In the genomic region with DNA sequence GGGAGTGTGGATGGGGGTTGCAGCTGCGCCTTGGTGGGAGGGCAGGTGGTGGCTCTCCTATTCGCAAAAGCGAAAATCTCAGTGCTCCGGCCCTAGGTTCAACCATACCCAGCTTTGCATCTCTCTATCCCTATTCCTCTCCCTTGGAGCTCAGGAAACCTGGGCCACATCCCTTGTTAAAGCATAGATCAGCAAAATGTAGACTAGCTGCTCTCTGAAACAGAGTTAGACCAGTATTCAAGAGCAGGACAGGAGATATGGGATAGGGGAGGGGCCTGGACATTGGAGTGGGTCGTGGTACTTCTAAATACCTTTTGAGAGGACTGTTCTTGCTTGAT, we compare ENCODE assay signal across 9 mouse cellular contexts. TPM values are rescaled to one million over a fixed set of nuclear protein-coding genes. Genes with fewer than 3 reads are reported as not detected.
A peak's percentile ranks its signal among the peaks of the same experiment; 100 is the strongest.
DNase-seq lines count a peak whose midpoint lies in the region; ATAC-seq and TF ChIP-seq lines count a peak whose summit lies in the region.
"Had no signal": no experiment of that assay in that cellular context is flagged by ENCODE, and none has a peak within 500 bp of the region (broad histone marks: within the 10 kb centered on the region; RNA-seq: fewer than 3 reads in every experiment).

No protein-coding gene starts in this region.

- peak overlapping the region; percentile 62 for H3K4me2 ChIP-seq in hindbrain, embryonic 16.5 days (ENCODE audit: low read length)
- peak overlapping the region; percentile 50 for H3K4me2 ChIP-seq in liver, postnatal 0 days (ENCODE audit: low read depth, low read length)

- WGBS in kidney, adult 2 months = 18% methylated on average over 5 of the region's 5 CpGs
- WGBS in hindbrain, embryonic 10.5 days = 2% methylated on average over 5 of the region's 5 CpGs
- 3% methylated on average over 5 of the region's 5 CpGs for WGBS in hindbrain, embryonic 16.5 days
- WGBS in liver, postnatal 0 days (ENCODE audit: insufficient replicate concordance) = 28% methylated on average over 5 of the region's 5 CpGs

- peak overlapping the region; percentile 60 for H3K4me3 ChIP-seq in kidney, adult 2 months (ENCODE audit: insufficient read depth, low read depth, low read length)
- peak overlapping the region; percentile 30; the same call in 1 of the 2 replicates for H3K4me3 ChIP-seq in hindbrain, embryonic 10.5 days
- H3K4me3 ChIP-seq in hindbrain, embryonic 16.5 days (ENCODE audit: low read length) = peak overlapping the region; percentile 34
- peak overlapping the region; percentile 28 for H3K4me3 ChIP-seq in liver, postnatal 0 days (ENCODE audit: low read depth, low read length)

- no peak for DNase-seq in kidney, adult 2 months
- no peak for DNase-seq in kidney, adult 9 months
- no peak for DNase-seq in hindbrain, embryonic 10.5 days (ENCODE audit: low spot score)
- DNase-seq in liver, postnatal 0 days = no peak
- no peak for DNase-seq in cerebellum, postnatal 10 days
- DNase-seq in cerebellum, postnatal 4 days (ENCODE audit: low spot score in 2 of 2) = no peak
- no peak for DNase-seq in cerebellum, adult 9-11 months
- DNase-seq: cerebellum, adult 8-10 months had no signal

- H3K27ac ChIP-seq in kidney, adult 2 months (ENCODE audit: insufficient read depth, low read depth, low read length) = peak overlapping the region; percentile 95
- no peak overlapping the region for H3K27ac ChIP-seq in hindbrain, embryonic 10.5 days
- H3K27ac ChIP-seq in hindbrain, embryonic 16.5 days (ENCODE audit: low read depth, low read length) = peak overlapping the region; percentile 81
- H3K27ac ChIP-seq in liver, postnatal 0 days (ENCODE audit: low read depth) = no peak overlapping the region; the same call in 1 of the 2 replicates

- TF ChIP-seq CTCF in kidney, adult 2 months (conservative IDR thresholded peaks at IDR 0.05; ENCODE audit: insufficient read depth, insufficient read length, low read depth, low read length) = no peak
- no peak for TF ChIP-seq CTCF in liver, postnatal 0 days (IDR thresholded peaks at IDR 0.05; ENCODE audit: low read depth)

- no peak for TF ChIP-seq EP300 in liver, postnatal 0 days (IDR thresholded peaks at IDR 0.05; ENCODE audit: low read depth)

- H3K36me3 ChIP-seq in kidney, adult 2 months (ENCODE audit: control insufficient read depth, insufficient read depth, low read length) = no peaks in the 10 kb centered on the region
- H3K36me3 ChIP-seq in hindbrain, embryonic 10.5 days = no peaks in the 10 kb centered on the region
- no peaks in the 10 kb centered on the region for H3K36me3 ChIP-seq in hindbrain, embryonic 16.5 days (ENCODE audit: control insufficient read depth, insufficient read depth, low read length)
- H3K36me3 ChIP-seq in liver, postnatal 0 days (replicated peaks; ENCODE audit: insufficient read depth, low read length) = no peaks in the 10 kb centered on the region

- ATAC-seq in hindbrain, embryonic 16.5 days = no peak
- ATAC-seq in liver, postnatal 0 days = no peak

- no peak for TF ChIP-seq POLR2A in kidney, adult 2 months (IDR thresholded peaks at IDR 0.05; ENCODE audit: low read depth, low read length)

- no peaks in the 10 kb centered on the region for H3K9me3 ChIP-seq in hindbrain, embryonic 10.5 days
- H3K9me3 ChIP-seq in hindbrain, embryonic 16.5 days (ENCODE audit: control insufficient read depth, low read length) = no peaks in the 10 kb centered on the region
- H3K9me3 ChIP-seq in liver, postnatal 0 days (ENCODE audit: low read length) = no peaks in the 10 kb centered on the region

- no peaks in the 10 kb centered on the region for H3K27me3 ChIP-seq in kidney, adult 2 months (replicated peaks; ENCODE audit: control insufficient read depth, insufficient read depth, low read length)
- peaks cover 100% of the 10 kb centered on the region for H3K27me3 ChIP-seq in hindbrain, embryonic 10.5 days (ENCODE audit: insufficient read depth, poor library complexity, severe bottlenecking)
- H3K27me3 ChIP-seq in hindbrain, embryonic 16.5 days (replicated peaks; ENCODE audit: control insufficient read depth, insufficient read depth, low read length) = peaks cover 45% of the 10 kb centered on the region
- peaks cover 98% of the 10 kb centered on the region for H3K27me3 ChIP-seq in liver, postnatal 0 days (ENCODE audit: insufficient read depth, low read length)

- H3K4me1 ChIP-seq in kidney, adult 2 months (ENCODE audit: control insufficient read depth, insufficient read depth, low read length) = peaks cover 9% of the 10 kb centered on the region; the same call in 1 of the 2 replicates
- peaks cover 30% of the 10 kb centered on the region for H3K4me1 ChIP-seq in hindbrain, embryonic 10.5 days (replicated peaks)
- no peaks in the 10 kb centered on the region; the same call in 1 of the 2 replicates for H3K4me1 ChIP-seq in hindbrain, embryonic 16.5 days (ENCODE audit: control insufficient read depth, insufficient read depth, low read depth, low read length)
- H3K4me1 ChIP-seq in liver, postnatal 0 days (ENCODE audit: insufficient read depth) = peaks cover 8% of the 10 kb centered on the region

- H3K9ac ChIP-seq in hindbrain, embryonic 16.5 days (ENCODE audit: low read depth, low read length) = peak overlapping the region; percentile 55
- H3K9ac ChIP-seq in liver, postnatal 0 days (replicated peaks) = no peak overlapping the region

RNA-seq across cellular contexts. Expression of gene Hoxb4, which starts 2.8 kb away (rescaled TPM):
- polyA plus RNA-seq in kidney, adult 2 months (2012; rRNA removed) = 12.6 and 14.6 TPM in 2 replicates
- 0.47 and 3.1 TPM in 2 replicates for polyA plus RNA-seq in hindbrain, embryonic 10.5 days (2016; fragmentation: Nextera tagmentation; extraction: Ambion mirVana)
- polyA plus RNA-seq in hindbrain, embryonic 16.5 days (2015; fragmentation: Nextera tagmentation; extraction: Ambion mirVana) = 2.5 and 3.3 TPM in 2 replicates
- 0.22 and 0.27 TPM in 2 replicates for polyA plus RNA-seq in liver, postnatal 0 days (2015; fragmentation: Nextera tagmentation; extraction: Ambion mirVana)

RNA-seq across cellular contexts. Expression of gene Hoxb3, which starts 7.8 kb away (rescaled TPM):
- 10.1 and 14.1 TPM in 2 replicates for polyA plus RNA-seq in kidney, adult 2 months (2012; rRNA removed)
- polyA plus RNA-seq in hindbrain, embryonic 10.5 days (2016; fragmentation: Nextera tagmentation; extraction: Ambion mirVana) = 5.3 and 9.6 TPM in 2 replicates
- 4.8 and 5.6 TPM in 2 replicates for polyA plus RNA-seq in hindbrain, embryonic 16.5 days (2015; fragmentation: Nextera tagmentation; extraction: Ambion mirVana)
- polyA plus RNA-seq in liver, postnatal 0 days (2015; fragmentation: Nextera tagmentation; extraction: Ambion mirVana) = 0.19 and 0.26 TPM in 2 replicates

RNA-seq across cellular contexts. Expression of gene Hoxb5, which starts 12.2 kb away (rescaled TPM):
- 7.7 and 8.4 TPM in 2 replicates for polyA plus RNA-seq in kidney, adult 2 months (2012; rRNA removed)
- 0.14 and 6.3 TPM in 2 replicates for polyA plus RNA-seq in hindbrain, embryonic 10.5 days (2016; fragmentation: Nextera tagmentation; extraction: Ambion mirVana)
- 120 and 133 TPM in 2 replicates for polyA plus RNA-seq in hindbrain, embryonic 16.5 days (2015; fragmentation: Nextera tagmentation; extraction: Ambion mirVana)
- 0.75 and 0.91 TPM in 2 replicates for polyA plus RNA-seq in liver, postnatal 0 days (2015; fragmentation: Nextera tagmentation; extraction: Ambion mirVana)

RNA-seq across cellular contexts. Expression of gene Hoxb6, which starts 23.0 kb away (rescaled TPM):
- 62.7 and 67.9 TPM in 2 replicates for polyA plus RNA-seq in kidney, adult 2 months (2012; rRNA removed)
- polyA plus RNA-seq in hindbrain, embryonic 10.5 days (2016; fragmentation: Nextera tagmentation; extraction: Ambion mirVana) = 0.31 TPM in 1 of 2 replicates, not detected in the other
- polyA plus RNA-seq in hindbrain, embryonic 16.5 days (2015; fragmentation: Nextera tagmentation; extraction: Ambion mirVana) = 49.9 and 53.3 TPM in 2 replicates
- not detected in 2 replicates for polyA plus RNA-seq in liver, postnatal 0 days (2015; fragmentation: Nextera tagmentation; extraction: Ambion mirVana)

RNA-seq across cellular contexts. Expression of gene Hoxb7, which starts 28.9 kb away (rescaled TPM):
- polyA plus RNA-seq in kidney, adult 2 months (2012; rRNA removed) = 15.5 and 16.5 TPM in 2 replicates
- not detected in 2 replicates for polyA plus RNA-seq in hindbrain, embryonic 10.5 days (2016; fragmentation: Nextera tagmentation; extraction: Ambion mirVana)
- polyA plus RNA-seq in hindbrain, embryonic 16.5 days (2015; fragmentation: Nextera tagmentation; extraction: Ambion mirVana) = 29.3 and 33.1 TPM in 2 replicates
- 0.27 and 0.51 TPM in 2 replicates for polyA plus RNA-seq in liver, postnatal 0 days (2015; fragmentation: Nextera tagmentation; extraction: Ambion mirVana)

Comparison
In these comparisons a context has a peak if more than half of its experiments do, and no peak if none do; other contexts are left out.
1. H3K27ac ChIP-seq: peak in kidney, adult 2 months (single experiment) and hindbrain, embryonic 16.5 days (single experiment); none in hindbrain, embryonic 10.5 days (single experiment) and liver, postnatal 0 days (single experiment).
2. RNA of gene Hoxb5, which starts 12.2 kb away (polyA plus RNA-seq): 120 to 133 TPM in hindbrain, embryonic 16.5 days; 7.7 to 8.4 TPM in kidney, adult 2 months, 0.14 to 6.3 TPM in hindbrain, embryonic 10.5 days and 0.75 to 0.91 TPM in liver, postnatal 0 days; every median in the first group is over 10 times any median in the second.
3. Peak in every context shown above with its lines, with median percentiles within 50 percentile points of each other: H3K4me3 ChIP-seq.